22 mouse cellular contexts compared by ENCODE assay signal in genomic region chr1:172508172-172508571, GRCm38 (mm10). TPM values are rescaled to one million over a fixed set of nuclear protein-coding genes. Genes with fewer than 3 reads are reported as not detected.
DNase-seq lines count a peak whose midpoint lies in the region; ATAC-seq lines count a peak whose summit lies in the region.
"Had no signal": no experiment of that assay in that cellular context is flagged by ENCODE, and none has a peak within 500 bp of the region (broad histone marks: within the 10 kb centered on the region; RNA-seq: fewer than 3 reads in every experiment).

No protein-coding gene starts in this region.

- H3K9me3 ChIP-seq in heart, embryonic 13.5 days, result no peaks in the 10 kb centered on the region
- H3K9me3 ChIP-seq in lung, embryonic 15.5 days, result no peaks in the 10 kb centered on the region
- H3K9me3 ChIP-seq in kidney, embryonic 14.5 days (ENCODE audit: control insufficient read depth, low read length), result no peaks in the 10 kb centered on the region
- H3K9me3 ChIP-seq: hindbrain, embryonic 15.5 days; midbrain, embryonic 12.5 days; neural tube, embryonic 13.5 days had no signal

- no peak overlapping the region for H3K4me3 ChIP-seq in heart, embryonic 13.5 days
- no peak overlapping the region for H3K4me3 ChIP-seq in lung, embryonic 15.5 days
- no peak overlapping the region for H3K4me3 ChIP-seq in kidney, embryonic 14.5 days (ENCODE audit: low read length)
- H3K4me3 ChIP-seq: gastrocnemius, adult 2 months; hindbrain, embryonic 15.5 days; midbrain, embryonic 12.5 days; neural tube, embryonic 13.5 days had no signal

- DNase-seq in heart, postnatal 36 days, result no peak
- no peak for DNase-seq in lung, postnatal 14 days
- peak; percentile 38 for DNase-seq in MEL-GATA-1-ER (ENCODE audit: extremely low read depth, low read depth)
- DNase-seq: adrenal gland, postnatal 25 days; cerebellum, adult 11 months; cerebellum, postnatal 14 days; embryo, embryonic 11 days; gastrocnemius, adult 2 months; lung, adult 18-20 months; thymus, postnatal 36 days had no signal

- H3K27ac ChIP-seq in heart, embryonic 13.5 days (replicated peaks), result peak overlapping the region; percentile 73
- peak overlapping the region; percentile 9; the same call in 1 of the 2 replicates for H3K27ac ChIP-seq in lung, embryonic 15.5 days
- no peak overlapping the region for H3K27ac ChIP-seq in kidney, embryonic 14.5 days (ENCODE audit: low read depth, low read length)
- H3K27ac ChIP-seq: gastrocnemius, adult 2 months; hindbrain, embryonic 15.5 days; macrophage; midbrain, embryonic 12.5 days; neural tube, embryonic 13.5 days had no signal

- intact Hi-C loops in heart, postnatal 36 days (cut with DNase I), result loop anchor here (10.0 kb wide), 1 partner anchor 293 kb away; the partner anchor contains the start of gene Casq1

- H3K9ac ChIP-seq in heart, embryonic 13.5 days, result no peak overlapping the region
- H3K9ac ChIP-seq in lung, embryonic 15.5 days, result no peak overlapping the region
- no peak overlapping the region for H3K9ac ChIP-seq in kidney, embryonic 14.5 days (ENCODE audit: low read depth, low read length)
- H3K9ac ChIP-seq: hindbrain, embryonic 15.5 days; midbrain, embryonic 12.5 days; neural tube, embryonic 13.5 days had no signal

- peaks cover 49% of the 10 kb centered on the region for H3K36me3 ChIP-seq in heart, embryonic 13.5 days
- H3K36me3 ChIP-seq in lung, embryonic 15.5 days, result peaks cover 46% of the 10 kb centered on the region
- H3K36me3 ChIP-seq in kidney, embryonic 14.5 days (ENCODE audit: control insufficient read depth, insufficient read depth, low read length), result peaks cover 22% of the 10 kb centered on the region
- H3K36me3 ChIP-seq: hindbrain, embryonic 15.5 days; midbrain, embryonic 12.5 days had no signal

- peaks cover 90% of the 10 kb centered on the region for H3K4me1 ChIP-seq in heart, embryonic 13.5 days
- H3K4me1 ChIP-seq in lung, embryonic 15.5 days, result peaks cover 71% of the 10 kb centered on the region
- H3K4me1 ChIP-seq in kidney, embryonic 14.5 days (ENCODE audit: control insufficient read depth, insufficient read depth, low read length), result peaks cover 23% of the 10 kb centered on the region

- H3K27me3 ChIP-seq in heart, embryonic 13.5 days (replicated peaks), result no peaks in the 10 kb centered on the region
- H3K27me3 ChIP-seq in lung, embryonic 15.5 days, result no peaks in the 10 kb centered on the region
- no peaks in the 10 kb centered on the region for H3K27me3 ChIP-seq in kidney, embryonic 14.5 days (ENCODE audit: control insufficient read depth, insufficient read depth, low read length)
- H3K27me3 ChIP-seq: hindbrain, embryonic 15.5 days; neural tube, embryonic 13.5 days had no signal

- WGBS in heart, embryonic 13.5 days, result 22% methylated on average over 2 of the region's 2 CpGs
- WGBS in lung, embryonic 15.5 days, result 50% methylated on average over 2 of the region's 2 CpGs
- 60% methylated on average over 2 of the region's 2 CpGs for WGBS in kidney, embryonic 14.5 days

- no peak overlapping the region for H3K4me2 ChIP-seq in heart, embryonic 13.5 days
- no peak overlapping the region for H3K4me2 ChIP-seq in lung, embryonic 15.5 days
- H3K4me2 ChIP-seq in kidney, embryonic 14.5 days (replicated peaks; ENCODE audit: low read depth, low read length), result no peak overlapping the region
- H3K4me2 ChIP-seq: hindbrain, embryonic 15.5 days; midbrain, embryonic 12.5 days; neural tube, embryonic 13.5 days had no signal

- ATAC-seq in heart, embryonic 13.5 days (ENCODE audit: extremely low read depth, insufficient number of reproducible peaks, low FRiP score, low TSS enrichment), result no peak
- no peak for ATAC-seq in lung, embryonic 15.5 days (ENCODE audit: borderline replicate concordance, extremely low read depth, low FRiP score, low TSS enrichment)
- ATAC-seq in megakaryocyte-erythroid progenitor cell, adult 5-6 weeks (replicated peaks; ENCODE audit: low FRiP score, low TSS enrichment, poor library complexity, severe bottlenecking), result peak; percentile 70
- no peak for ATAC-seq in kidney, embryonic 14.5 days (ENCODE audit: low FRiP score, low TSS enrichment)
- ATAC-seq: forebrain, embryonic 16.5 days; intestine, postnatal 0 days had no signal

RNA-seq across cellular contexts. Expression of gene Tagln2, which starts 8.3 kb away (rescaled TPM):
- 312 and 327 TPM in 2 replicates for polyA plus RNA-seq in heart, embryonic 13.5 days (2015; fragmentation: Nextera tagmentation; extraction: Ambion mirVana)
- total RNA-seq in heart, postnatal 36 days (2021), result 10 to 100 TPM; 71.9 to 78.4 TPM
- 541 and 580 TPM in 2 replicates for polyA plus RNA-seq in lung, embryonic 15.5 days (2015; fragmentation: Nextera tagmentation; extraction: Ambion mirVana)
- 244 and 269 TPM in 2 replicates for total RNA-seq in megakaryocyte-erythroid progenitor cell, adult 5-6 weeks (2014; fragmentation: Nextera tagmentation)
- 147 and 171 TPM in 2 replicates for total RNA-seq in megakaryocyte-erythroid progenitor cell, adult 5-6 weeks (2017)
- 81.0 and 139 TPM in 2 replicates for polyA plus RNA-seq in kidney, embryonic 14.5 days (2014; fragmentation: Nextera tagmentation; extraction: Ambion mirVana)

RNA-seq across cellular contexts. Expression of gene Cfap45, which starts 12.4 kb away (rescaled TPM):
- polyA plus RNA-seq in heart, embryonic 13.5 days (2015; fragmentation: Nextera tagmentation; extraction: Ambion mirVana), result 1.9 and 2.4 TPM in 2 replicates
- total RNA-seq in heart, postnatal 36 days (2021), result under 1 TPM; 0.14 to 0.92 TPM
- polyA plus RNA-seq in lung, embryonic 15.5 days (2015; fragmentation: Nextera tagmentation; extraction: Ambion mirVana), result 8.1 and 10.7 TPM in 2 replicates
- not detected in 2 replicates for total RNA-seq in megakaryocyte-erythroid progenitor cell, adult 5-6 weeks (2014; fragmentation: Nextera tagmentation)
- total RNA-seq in megakaryocyte-erythroid progenitor cell, adult 5-6 weeks (2017), result 0.75 TPM in 1 of 2 replicates, not detected in the other
- polyA plus RNA-seq in kidney, embryonic 14.5 days (2014; fragmentation: Nextera tagmentation; extraction: Ambion mirVana), result 1.0 and 1.2 TPM in 2 replicates
- total RNA-seq: gastrocnemius, adult 2 months had no signal

RNA-seq across cellular contexts. Expression of gene Igsf9, which starts 26.6 kb away (rescaled TPM):
- polyA plus RNA-seq in heart, embryonic 13.5 days (2015; fragmentation: Nextera tagmentation; extraction: Ambion mirVana), result 9.2 and 9.6 TPM in 2 replicates
- total RNA-seq in heart, postnatal 36 days (2021), result under 1 TPM; 0.75 to 0.76 TPM
- 21.7 and 22.5 TPM in 2 replicates for polyA plus RNA-seq in lung, embryonic 15.5 days (2015; fragmentation: Nextera tagmentation; extraction: Ambion mirVana)
- not detected in 2 replicates for total RNA-seq in megakaryocyte-erythroid progenitor cell, adult 5-6 weeks (2014; fragmentation: Nextera tagmentation)
- total RNA-seq in megakaryocyte-erythroid progenitor cell, adult 5-6 weeks (2017), result 0.09 TPM in 1 of 2 replicates, not detected in the other
- 37.8 and 41.8 TPM in 2 replicates for polyA plus RNA-seq in kidney, embryonic 14.5 days (2014; fragmentation: Nextera tagmentation; extraction: Ambion mirVana)
- total RNA-seq: granulocyte monocyte progenitor cell, adult 5-6 weeks had no signal

RNA-seq across cellular contexts. Expression of gene Slamf9, which starts 33.0 kb away (rescaled TPM):
- polyA plus RNA-seq in heart, embryonic 13.5 days (2015; fragmentation: Nextera tagmentation; extraction: Ambion mirVana), result 1.2 and 1.3 TPM in 2 replicates
- 1 to 10 TPM; 1.1 to 1.5 TPM for total RNA-seq in heart, postnatal 36 days (2021)
- 0.31 and 0.51 TPM in 2 replicates for polyA plus RNA-seq in lung, embryonic 15.5 days (2015; fragmentation: Nextera tagmentation; extraction: Ambion mirVana)
- total RNA-seq in megakaryocyte-erythroid progenitor cell, adult 5-6 weeks (2014; fragmentation: Nextera tagmentation), result not detected in 2 replicates
- total RNA-seq in megakaryocyte-erythroid progenitor cell, adult 5-6 weeks (2017), result not detected in 2 replicates
- polyA plus RNA-seq in kidney, embryonic 14.5 days (2014; fragmentation: Nextera tagmentation; extraction: Ambion mirVana), result 0.74 and 0.97 TPM in 2 replicates
- total RNA-seq: granulocyte monocyte progenitor cell, adult 5-6 weeks had no signal
- polyA plus RNA-seq: forebrain, embryonic 16.5 days; neural tube, embryonic 13.5 days had no signal

RNA-seq across cellular contexts. Expression of gene Vsig8, which starts 47.6 kb away (rescaled TPM):
- polyA plus RNA-seq in heart, embryonic 13.5 days (2015; fragmentation: Nextera tagmentation; extraction: Ambion mirVana), result 0.15 and 0.25 TPM in 2 replicates
- total RNA-seq in heart, postnatal 36 days (2021), result not detected
- polyA plus RNA-seq in lung, embryonic 15.5 days (2015; fragmentation: Nextera tagmentation; extraction: Ambion mirVana), result 0.24 and 0.47 TPM in 2 replicates
- not detected in 2 replicates for total RNA-seq in megakaryocyte-erythroid progenitor cell, adult 5-6 weeks (2014; fragmentation: Nextera tagmentation)
- not detected in 2 replicates for total RNA-seq in megakaryocyte-erythroid progenitor cell, adult 5-6 weeks (2017)
- polyA plus RNA-seq in kidney, embryonic 14.5 days (2014; fragmentation: Nextera tagmentation; extraction: Ambion mirVana), result 0.19 and 0.54 TPM in 2 replicates
- total RNA-seq: gastrocnemius, adult 2 months; granulocyte monocyte progenitor cell, adult 5-6 weeks had no signal
- polyA plus RNA-seq: limb, embryonic 11.5 days had no signal
